Mouse (Mus musculus) megakaryocyte, embryonic 14.5 days (primary cell): ENCODE data around the gene Hlcs. TPM values are rescaled to one million over a fixed set of nuclear protein-coding genes. Genes with fewer than 3 reads are reported as not detected.

ENCODE experiments used
- H3K27me3 ChIP-seq: replicated peaks from 2 replicates; pipeline ENCODE3; 2012; ENCODE audit warnings: inconsistent platforms
- H3K36me3 ChIP-seq: replicated peaks from 2 replicates; pipeline ENCODE3; 2012; ENCODE audit warnings: low read length, inconsistent platforms, mixed read lengths
- H3K4me1 ChIP-seq: 2 replicates; pipeline ENCODE4 v1.6.1; 2012; ENCODE audit warnings: inconsistent platforms
- H3K4me3 ChIP-seq: replicated peaks from 2 replicates; pipeline ENCODE3; 2012; ENCODE audit warnings: moderate library complexity, mild to moderate bottlenecking, inconsistent platforms
- H3K9me3 ChIP-seq: 2 replicates; pipeline ENCODE4 v1.6.1; 2012; ENCODE audit warnings: inconsistent platforms
- FLI1 ChIP-seq: IDR thresholded peaks from 2 replicates; pipeline ENCODE4 v1.6.1; 2012; ENCODE audit warnings: low read length, inconsistent platforms, mixed read lengths
- GATA1 ChIP-seq: IDR thresholded peaks from 3 replicates; pipeline ENCODE4 v1.6.1; 2012; ENCODE audit warnings: mixed read lengths, low read length, inconsistent platforms, borderline replicate concordance
- polyA plus RNA-seq: library from polyadenylated mRNA; stranded (reverse); fragments of >175 nt; gene quantifications from 2 replicates; pipeline ENCODE4 v1.2.3, GENCODE M21; 2012; ENCODE audit warnings: low replicate concordance; ENCODE audit not compliant: insufficient read depth

Hlcs gene
- polyA plus RNA-seq, 1 experiment: 1.8 TPM

DNA sequence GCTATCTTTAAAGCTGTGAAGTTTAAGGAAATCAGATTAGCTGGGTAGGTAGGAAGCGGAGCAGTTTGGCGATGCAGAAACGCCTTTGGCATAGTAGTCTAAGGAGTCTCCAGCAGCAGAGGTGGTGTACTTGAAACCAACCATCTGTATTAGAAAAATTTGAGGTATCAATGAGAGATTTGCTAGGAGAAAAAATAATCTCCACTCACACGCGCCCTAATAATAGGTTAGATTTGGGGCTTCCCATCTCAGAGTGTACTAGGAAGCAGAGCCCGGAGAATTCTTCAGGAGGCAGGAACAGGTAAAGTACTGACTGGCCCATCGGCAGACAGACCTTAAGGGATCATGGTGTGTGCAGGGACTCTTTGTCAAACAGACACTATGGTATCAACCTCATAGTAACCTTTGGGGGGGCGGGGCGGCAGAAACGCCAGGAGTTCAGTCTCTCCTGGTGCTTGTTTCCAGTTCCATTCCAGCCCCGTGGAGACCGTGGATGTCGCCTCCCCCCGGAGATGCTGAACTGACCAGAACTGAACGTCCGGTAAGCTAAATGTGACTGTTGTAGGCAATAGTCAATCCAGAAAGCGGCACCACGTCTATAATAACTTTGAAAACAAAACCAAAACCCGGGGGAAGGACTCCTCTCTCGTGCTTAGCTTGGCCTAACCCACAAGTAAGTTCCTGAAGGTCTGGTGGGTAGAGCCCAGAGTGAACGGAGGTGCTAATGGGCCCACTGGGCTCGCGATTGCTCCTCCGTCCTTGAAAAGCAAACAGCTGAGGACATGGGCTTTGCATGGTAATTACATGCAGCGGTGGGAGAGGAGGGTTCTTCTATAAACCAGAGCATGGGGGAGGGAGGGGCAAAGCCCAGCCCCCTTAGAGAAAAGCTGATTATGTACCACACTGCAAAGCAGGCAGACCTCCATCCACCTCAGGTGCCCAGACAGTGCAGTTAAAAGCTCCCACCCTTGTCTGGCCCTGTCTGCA, 15.8 kb upstream of the Hlcs start:
- peak overlapping the region; percentile 91 for H3K4me3 ChIP-seq
- peaks cover 38% of the 10 kb centered on the region for H3K27me3 ChIP-seq
- TF ChIP-seq GATA1 (no peak), FLI1 (no peak)
- H3K4me1 ChIP-seq: peaks cover 38% of the 10 kb centered on the region
- H3K36me3 ChIP-seq: no peaks in the 10 kb centered on the region
- peaks cover 3% of the 10 kb centered on the region; the same call in 1 of the 2 replicates for H3K9me3 ChIP-seq

DNA sequence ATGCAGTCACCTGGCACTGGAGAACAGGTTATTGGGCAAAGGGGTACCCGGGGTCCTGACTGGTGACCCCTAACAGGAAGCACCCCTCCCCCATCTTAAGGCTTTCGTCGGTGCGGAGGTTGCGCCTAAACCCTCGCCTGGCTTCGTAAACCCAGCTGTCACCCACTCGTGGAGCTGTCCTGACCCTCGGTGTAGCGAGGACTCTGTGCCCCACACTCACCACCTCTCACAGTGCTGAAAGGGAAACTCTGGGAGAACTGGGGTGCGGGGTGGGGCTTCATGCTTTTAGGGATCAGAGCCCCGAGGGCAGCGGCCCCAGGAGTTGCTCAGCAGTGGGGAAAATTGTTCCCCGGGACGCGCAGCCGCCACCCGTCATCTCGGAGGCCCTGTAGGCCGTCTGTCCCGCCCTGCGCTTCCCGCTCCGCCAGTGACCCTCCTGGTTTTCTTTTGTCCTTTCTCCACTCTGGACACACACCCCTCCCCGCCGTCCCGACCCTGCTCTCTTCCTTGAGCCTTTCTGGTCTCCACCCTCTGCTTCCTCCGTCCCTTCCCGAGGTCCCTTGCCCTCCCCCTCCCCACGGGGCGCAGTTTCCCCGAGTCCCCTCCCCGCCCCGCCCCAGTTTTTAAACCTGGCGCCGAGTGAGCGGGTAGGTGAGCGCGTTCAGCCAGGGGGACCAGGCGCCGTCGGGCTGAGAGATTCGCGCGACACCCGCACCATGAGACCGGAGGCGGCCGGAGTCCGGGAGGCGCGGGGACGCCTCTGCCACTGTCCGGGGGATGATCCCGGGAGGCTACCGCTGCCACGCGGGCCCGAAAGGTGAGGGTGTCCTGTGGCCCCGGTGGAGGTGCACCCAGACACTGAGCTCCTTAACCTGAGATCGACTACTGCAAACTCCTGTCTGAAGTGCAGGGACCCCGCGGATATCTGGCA, 14.7 kb upstream of the Hlcs start, which contains the start of gene Ripply3:
Ripply3 (plus strand) TSS at position 640 of the 931 bp plus-strand sequence.
- Histone ChIP-seq H3K4me3 (peak within 1 kb of the TSS; percentile 91), H3K27me3 (peaks cover 37% of the 10 kb centered on the region), H3K9me3 (peaks cover 3% of the 10 kb centered on the region; the same call in 1 of the 2 replicates), H3K36me3 (no peaks in the 10 kb centered on the region), H3K4me1 (peaks cover 44% of the 10 kb centered on the region)
- TF ChIP-seq FLI1 (no peak), GATA1 (no peak)

DNA sequence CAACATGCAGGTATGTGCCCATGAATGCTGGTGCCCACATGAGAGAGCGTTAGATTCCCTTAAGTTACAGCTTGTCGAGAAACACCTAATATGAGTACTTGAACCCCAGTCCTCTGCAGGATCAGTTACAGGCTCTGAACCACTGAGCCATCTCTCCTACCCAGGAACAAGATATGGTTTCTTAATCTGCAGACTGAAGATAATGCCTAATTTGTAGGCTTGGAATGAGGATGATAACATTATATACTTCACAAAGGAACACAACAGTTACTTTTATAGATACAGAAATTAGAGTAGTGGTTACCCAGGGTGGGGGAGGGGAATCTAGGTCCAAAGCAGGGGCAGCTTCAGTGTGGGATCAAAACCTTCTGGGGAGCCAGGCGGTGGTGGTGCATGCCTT, 12.6 kb upstream of the Hlcs start:
- Histone ChIP-seq H3K4me1 (peaks cover 37% of the 10 kb centered on the region), H3K27me3 (peaks cover 37% of the 10 kb centered on the region), H3K9me3 (peaks cover 3% of the 10 kb centered on the region; the same call in 1 of the 2 replicates), H3K4me3 (no peak overlapping the region), H3K36me3 (no peaks in the 10 kb centered on the region)
- TF ChIP-seq GATA1 (no peak), FLI1 (no peak)

DNA sequence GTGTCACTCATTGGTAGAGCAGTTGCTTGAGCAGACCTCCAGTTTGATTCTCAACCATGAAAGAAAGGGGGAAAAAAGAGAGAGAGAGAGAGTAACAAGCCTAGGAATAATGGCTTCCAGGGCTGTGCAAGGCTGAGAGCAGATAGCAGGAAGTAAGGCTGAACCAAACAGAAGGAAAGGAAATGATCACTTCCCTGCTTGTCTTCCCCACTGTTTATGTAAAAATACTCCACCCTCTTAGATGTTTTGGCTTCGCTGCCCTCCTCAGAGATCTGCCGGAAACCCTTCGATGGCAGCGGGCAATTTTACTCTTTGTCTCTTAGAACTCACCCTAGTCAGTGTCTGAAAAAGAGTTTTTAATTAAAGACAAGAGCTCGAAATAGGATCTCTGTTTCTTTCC, 10.3 kb upstream of the Hlcs start:
- Histone ChIP-seq H3K9me3 (peaks cover 7% of the 10 kb centered on the region; the same call in 1 of the 2 replicates), H3K27me3 (peaks cover 23% of the 10 kb centered on the region), H3K36me3 (no peaks in the 10 kb centered on the region), H3K4me3 (no peak overlapping the region), H3K4me1 (peaks cover 27% of the 10 kb centered on the region)
- TF ChIP-seq GATA1 (no peak), FLI1 (no peak)

DNA sequence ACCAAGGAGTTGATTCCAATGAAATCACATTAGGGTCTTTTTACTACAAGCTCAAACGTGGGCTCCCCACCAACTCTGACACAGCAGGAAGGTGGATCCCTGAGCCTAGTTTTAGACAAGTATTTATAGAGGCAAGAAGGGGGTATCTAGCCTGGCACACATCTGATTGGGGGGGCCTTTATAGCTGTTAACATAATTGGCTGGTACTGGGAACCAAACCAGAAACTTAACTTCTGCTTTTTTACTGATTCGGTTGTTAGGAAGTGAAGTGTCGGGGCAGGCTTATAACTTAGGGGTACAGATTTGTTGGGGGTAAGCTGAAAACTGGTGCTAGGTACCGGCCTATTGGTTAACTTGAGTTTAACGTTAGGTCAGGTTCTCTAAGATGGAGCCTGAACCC, 6.9 kb upstream of the Hlcs start:
- Histone ChIP-seq H3K4me3 (no peak overlapping the region), H3K9me3 (peaks cover 7% of the 10 kb centered on the region; the same call in 1 of the 2 replicates), H3K27me3 (peaks cover 3% of the 10 kb centered on the region), H3K36me3 (no peaks in the 10 kb centered on the region), H3K4me1 (peaks cover 42% of the 10 kb centered on the region)
- TF ChIP-seq FLI1 (no peak), GATA1 (no peak)

DNA sequence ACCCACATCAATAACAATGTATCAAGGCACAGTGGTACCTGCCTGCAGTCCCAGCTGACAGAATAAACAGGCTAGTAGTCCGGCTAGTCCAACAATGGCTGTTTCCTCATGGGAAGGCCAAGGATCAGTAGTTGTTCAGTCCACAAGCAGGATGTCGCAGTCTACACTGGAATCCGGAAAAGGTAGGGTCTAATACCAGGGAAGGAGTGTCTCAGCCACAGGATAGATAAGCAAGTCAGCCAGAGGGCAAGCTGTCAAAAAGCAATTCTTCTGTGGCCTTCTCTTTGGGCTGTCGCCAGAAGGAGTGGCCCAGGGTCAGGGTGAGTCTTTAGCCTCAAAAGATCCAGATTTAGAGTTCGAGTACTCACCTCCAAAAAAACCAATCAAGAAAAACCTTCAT, 4.4 kb upstream of the Hlcs start:
- Histone ChIP-seq H3K36me3 (no peaks in the 10 kb centered on the region), H3K9me3 (peaks cover 5% of the 10 kb centered on the region; the same call in 1 of the 2 replicates), H3K4me1 (peaks cover 47% of the 10 kb centered on the region), H3K27me3 (no peaks in the 10 kb centered on the region), H3K4me3 (peak overlapping the region; percentile 62)
- no peak for TF ChIP-seq FLI1
- no peak for TF ChIP-seq GATA1

DNA sequence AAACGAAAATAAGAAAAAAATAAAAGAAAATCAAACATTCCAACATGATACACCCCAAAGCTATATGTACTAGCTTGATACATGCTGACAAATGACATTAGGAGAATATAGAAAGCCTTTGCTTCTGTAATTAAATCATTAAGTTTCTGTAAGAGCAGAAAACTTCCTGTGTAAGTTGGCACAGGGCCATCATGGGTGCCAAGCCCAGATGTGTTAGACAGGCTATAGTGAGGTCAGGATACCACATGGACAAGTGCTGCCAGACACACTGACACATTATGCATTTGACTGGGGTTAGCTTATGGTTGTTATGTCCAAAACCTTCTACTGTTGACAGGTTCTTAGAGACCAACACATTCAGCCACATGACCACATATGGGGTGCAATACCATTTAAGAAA, 1.8 kb upstream of the Hlcs start:
- Histone ChIP-seq H3K27me3 (peaks cover 3% of the 10 kb centered on the region), H3K9me3 (peaks cover 4% of the 10 kb centered on the region; the same call in 1 of the 2 replicates), H3K4me3 (no peak overlapping the region), H3K36me3 (no peaks in the 10 kb centered on the region), H3K4me1 (peaks cover 58% of the 10 kb centered on the region)
- TF ChIP-seq FLI1 (no peak), GATA1 (no peak)

DNA sequence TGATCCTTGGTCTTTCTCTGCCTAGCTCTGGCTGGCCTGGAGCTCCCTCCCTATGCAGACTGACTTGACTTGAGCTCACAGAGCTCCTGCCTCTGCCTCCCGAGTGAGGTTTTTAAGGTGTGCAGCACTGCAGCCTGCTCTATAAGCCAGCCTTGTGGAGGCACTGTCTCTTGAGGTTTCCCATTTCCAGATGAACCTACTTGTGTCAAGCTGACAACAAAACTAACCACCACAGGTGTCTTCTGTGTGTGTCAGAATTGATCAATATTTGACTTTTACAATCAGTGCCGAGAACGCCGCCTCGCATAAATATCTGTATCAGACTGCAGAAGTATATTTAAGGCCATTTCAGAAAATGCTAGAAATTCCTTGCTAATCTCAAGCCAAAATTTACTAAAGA, 1.3 kb upstream of the Hlcs start:
- no peak for TF ChIP-seq GATA1
- no peak for TF ChIP-seq FLI1
- Histone ChIP-seq H3K4me1 (peaks cover 58% of the 10 kb centered on the region), H3K4me3 (no peak overlapping the region), H3K27me3 (peaks cover 3% of the 10 kb centered on the region), H3K9me3 (peaks cover 4% of the 10 kb centered on the region; the same call in 1 of the 2 replicates), H3K36me3 (no peaks in the 10 kb centered on the region)

DNA sequence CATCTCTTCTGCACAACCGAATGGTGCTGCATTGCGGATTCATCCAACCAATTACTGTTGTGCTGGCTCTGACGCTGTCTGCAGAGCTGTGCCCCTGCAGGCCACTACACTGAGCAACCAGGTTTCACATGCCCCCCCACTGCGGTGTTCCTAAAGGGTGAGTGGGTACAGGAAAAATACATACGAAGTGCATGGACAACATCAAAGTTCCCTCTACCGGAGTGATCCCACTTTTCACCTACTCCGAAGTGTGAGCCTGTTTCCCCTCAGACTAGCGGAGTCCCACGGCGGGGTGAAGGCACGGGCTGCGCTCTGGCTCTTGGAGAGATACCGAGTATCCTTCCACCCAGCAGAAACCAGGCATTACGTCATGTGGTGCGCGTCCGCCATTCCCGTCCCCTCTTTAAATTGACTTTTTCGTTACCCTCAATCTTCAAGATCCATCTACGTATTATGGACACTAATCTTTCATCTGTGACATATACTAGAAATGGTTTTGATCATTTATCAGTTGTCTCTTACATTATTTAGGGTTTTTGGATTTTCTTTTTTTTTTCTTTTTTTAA, 625 bp downstream of the Hlcs start:
- TF ChIP-seq FLI1: no peak
- TF ChIP-seq GATA1: no peak
- H3K4me1 ChIP-seq: peaks cover 52% of the 10 kb centered on the region
- H3K27me3 ChIP-seq: peaks cover 11% of the 10 kb centered on the region
- peaks cover 4% of the 10 kb centered on the region; the same call in 1 of the 2 replicates for H3K9me3 ChIP-seq
- H3K4me3 ChIP-seq: peak overlapping the region; percentile 95
- H3K36me3 ChIP-seq: no peaks in the 10 kb centered on the region
